Mouse (Mus musculus) natural killer cell, adult 2 months (primary cell): ENCODE measurements around the gene Ubxn6.
"Not testable (repeated sequence)": the region's sequence is repeated elsewhere in the genome, so short reads cannot be mapped to it uniquely, and the experiment has no call there.

Experiments
- DNase-seq, 2 experiments: peaks; one replicate each; pipeline ENCODE4 v3.0.0; 2022; ENCODE audit warnings: low spot score in 2 of 2

Gene Ubxn6

DNA sequence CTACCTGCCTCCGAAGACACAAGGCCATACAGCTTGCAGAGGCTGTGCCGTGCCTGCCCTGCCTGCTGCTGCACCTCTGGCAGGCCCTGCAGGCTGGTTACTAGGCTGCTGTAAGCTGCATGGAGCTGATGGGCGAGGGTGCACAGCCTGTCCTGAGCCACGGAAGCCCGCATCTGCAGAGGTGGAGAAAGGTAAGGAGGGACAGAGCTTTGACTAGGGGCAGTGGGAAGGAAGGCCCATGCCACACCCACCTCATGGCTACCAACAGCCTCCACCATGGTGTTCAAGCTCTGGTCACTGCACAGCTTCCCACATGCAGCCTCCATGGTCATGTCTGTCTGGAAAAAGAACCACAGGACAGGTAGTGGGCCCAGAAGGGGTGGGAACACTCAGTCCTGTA, 27.3 kb upstream of the Ubxn6 start:
- no peak for DNase-seq

DNA sequence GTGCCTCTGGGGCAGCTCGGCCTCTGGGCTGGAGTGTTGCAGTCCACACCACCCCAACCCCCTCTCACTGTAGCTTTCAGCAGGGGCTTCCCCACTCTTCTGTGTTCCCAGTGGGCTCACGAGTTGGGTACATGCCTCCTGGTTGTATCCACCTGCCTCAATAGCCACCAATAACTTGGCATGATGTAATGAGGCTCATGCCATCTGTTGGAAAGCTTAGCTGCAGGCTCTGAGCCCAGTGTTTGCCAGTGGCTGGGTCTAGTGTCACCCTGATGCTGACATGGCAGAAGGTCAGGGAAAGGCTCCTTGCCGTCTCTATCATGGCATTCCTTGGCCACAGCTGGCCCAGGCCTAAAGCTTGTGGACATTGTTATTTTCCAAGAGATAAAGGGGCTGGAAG, 26.0 kb upstream of the Ubxn6 start:
- no peak for DNase-seq

- DNase-seq = no peak
These were observed 24.1 kb upstream of the Ubxn6 start for GRCm38 (mm10) chr17:56098711-56099572.

- DNase-seq = no peak
These were observed 23.4 kb upstream of the Ubxn6 start for GRCm38 (mm10) chr17:56098180-56098579.

DNA sequence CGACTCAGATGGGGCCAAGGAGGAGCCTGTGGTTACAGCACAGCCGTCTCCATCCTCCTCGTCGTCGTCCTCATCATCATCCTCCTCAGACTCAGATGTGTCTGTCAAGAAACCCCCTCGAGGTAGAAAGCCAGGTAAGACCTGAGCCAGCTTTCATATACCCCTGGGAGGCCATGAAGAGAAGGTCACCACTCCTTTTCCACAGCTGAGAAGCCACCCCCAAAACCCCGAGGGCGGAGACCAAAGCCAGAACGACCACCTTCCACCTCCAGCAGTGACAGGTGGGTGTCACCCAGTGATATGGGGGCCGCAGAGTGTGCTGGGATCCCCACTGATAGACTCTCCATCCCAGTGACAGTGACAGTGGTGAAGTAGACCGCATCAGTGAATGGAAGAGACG, 22.1 kb upstream of the Ubxn6 start:
- no peak for DNase-seq

GRCm38 (mm10) chr17:56092794-56093193, 18.0 kb upstream of the Ubxn6 start:
- no peak for DNase-seq

DNA sequence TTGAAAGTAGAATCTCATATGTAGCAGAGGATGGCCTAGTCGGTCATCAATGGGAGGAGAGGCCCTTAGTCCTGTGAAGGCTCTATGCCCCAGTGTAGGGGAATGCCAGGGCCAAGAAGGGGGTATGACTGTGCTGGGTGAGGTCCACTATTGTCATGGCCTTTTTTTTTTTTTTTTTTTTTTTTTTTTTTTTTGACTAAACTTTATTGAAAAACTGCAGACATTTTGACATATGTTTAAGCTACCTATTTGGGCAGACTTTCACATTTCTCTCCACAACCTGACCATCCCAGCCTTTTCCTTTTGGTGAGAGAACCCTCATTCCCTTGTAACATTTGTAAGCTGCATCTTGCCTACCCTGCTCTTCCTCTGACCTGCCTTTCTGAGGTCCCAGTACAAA, 17.5 kb upstream of the Ubxn6 start:
- DNase-seq = no peak

DNA sequence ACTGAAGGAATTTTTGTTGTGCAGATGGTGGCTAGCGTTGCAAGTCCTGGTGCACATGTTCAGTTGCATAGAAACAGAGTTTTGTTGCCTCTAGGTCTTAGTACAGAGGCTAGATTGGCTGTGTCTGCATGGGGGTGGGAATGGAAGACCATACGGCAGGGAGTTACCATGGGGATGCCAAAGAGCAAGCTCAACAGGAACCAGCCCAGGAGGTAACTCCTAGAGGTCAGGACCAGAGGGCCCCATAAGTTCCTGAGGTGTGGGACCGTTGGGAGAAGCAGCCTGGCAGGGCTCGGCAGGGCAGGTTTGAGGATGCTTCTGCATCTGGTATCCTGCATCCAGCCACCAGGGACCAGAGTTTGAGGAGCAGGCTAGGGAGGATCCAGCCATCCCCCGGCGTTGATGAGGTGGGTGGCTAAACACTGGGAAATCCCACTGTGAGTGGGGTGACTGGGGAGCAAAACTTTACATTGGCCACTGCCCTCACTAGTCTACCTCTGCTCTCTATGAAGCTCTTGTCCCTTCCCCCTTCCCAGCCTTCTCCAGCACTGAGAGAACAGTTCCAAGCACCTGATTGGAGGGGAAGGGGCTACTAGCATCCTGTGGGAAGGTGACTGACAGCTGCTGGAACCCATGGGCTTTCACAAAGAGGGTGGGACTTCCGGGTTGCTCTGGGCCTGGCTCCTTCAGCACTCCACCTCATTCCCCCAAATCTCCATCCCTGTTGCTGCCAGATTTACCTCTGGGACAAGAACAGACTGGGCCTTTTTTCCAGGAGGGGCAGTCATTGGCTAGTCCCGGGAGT, 6.2 kb upstream of the Ubxn6 start:
- DNase-seq = no peak

- no peak for DNase-seq
These were observed 5.1 kb upstream of the Ubxn6 start for GRCm38 (mm10) chr17:56079921-56080320.

GRCm38 (mm10) chr17:56078880-56079795, 4.3 kb upstream of the Ubxn6 start, which contains the start of gene Hdgfl2:
Hdgfl2 (plus strand) TSS chr17:56079634.
- DNase-seq = peak; percentile 100

DNA sequence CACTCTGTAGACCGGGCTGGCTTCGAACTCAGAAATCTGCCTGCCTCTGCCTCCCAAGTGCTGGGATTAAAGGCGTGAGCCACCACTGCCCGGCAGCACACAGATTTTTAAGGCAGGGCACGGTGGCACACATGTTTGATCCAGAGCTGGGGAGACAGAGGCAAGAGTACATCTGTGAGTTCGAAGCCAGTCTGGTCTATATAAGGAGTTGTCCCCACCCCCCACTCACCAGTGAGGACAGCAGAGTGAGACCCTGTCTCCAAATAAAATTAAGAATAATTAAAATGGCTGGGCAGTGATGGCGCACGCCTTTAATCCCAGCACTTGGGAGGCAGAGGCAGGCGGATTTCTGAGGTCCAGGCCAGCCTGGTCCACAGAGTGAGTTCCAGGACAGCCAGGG, 3.5 kb upstream of the Ubxn6 start:
- not testable (repeated sequence) for DNase-seq

DNA sequence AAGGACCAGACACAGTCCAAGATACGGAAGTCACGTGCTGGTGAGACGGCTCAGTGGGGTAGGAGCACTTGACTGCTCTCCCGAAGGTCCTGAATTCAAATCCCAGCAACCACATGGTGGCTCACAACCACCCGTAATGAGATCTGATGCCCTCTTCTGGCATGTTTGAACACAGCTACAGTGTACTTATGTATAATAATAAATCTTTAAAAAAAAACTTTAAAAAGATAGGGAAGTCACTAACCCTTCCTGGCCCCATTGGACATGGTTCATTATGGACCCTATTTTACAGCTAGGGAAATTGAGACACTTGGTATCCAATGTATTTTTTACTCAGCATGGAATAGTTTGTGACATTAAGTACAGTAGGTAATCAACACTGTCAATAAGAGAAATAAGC, 2.7 kb upstream of the Ubxn6 start:
- no peak for DNase-seq

- DNase-seq = peak; percentile 91 to 94
These were observed 566 bp downstream of the Ubxn6 start for GRCm38 (mm10) chr17:56074097-56074826.

DNA sequence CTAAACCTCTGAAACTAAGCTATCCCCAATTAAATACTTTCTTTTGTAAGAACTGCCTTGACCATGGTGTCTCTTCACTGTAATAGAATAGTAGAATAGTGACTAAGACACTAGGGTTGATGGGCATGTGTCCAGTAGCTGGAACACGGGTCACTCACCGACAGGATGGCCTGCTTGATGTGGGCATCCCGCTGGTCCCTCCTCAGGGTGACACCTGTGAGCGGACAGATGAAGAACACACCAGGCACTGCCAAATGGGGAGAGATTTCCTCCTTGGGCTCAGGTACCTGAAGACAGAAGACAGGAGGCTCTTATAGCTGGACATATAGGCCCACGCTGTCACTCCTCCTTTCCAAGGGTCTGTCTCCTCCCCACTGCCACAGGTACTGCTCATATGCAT, 2.6 kb downstream of the Ubxn6 start:
- DNase-seq = no peak

DNA sequence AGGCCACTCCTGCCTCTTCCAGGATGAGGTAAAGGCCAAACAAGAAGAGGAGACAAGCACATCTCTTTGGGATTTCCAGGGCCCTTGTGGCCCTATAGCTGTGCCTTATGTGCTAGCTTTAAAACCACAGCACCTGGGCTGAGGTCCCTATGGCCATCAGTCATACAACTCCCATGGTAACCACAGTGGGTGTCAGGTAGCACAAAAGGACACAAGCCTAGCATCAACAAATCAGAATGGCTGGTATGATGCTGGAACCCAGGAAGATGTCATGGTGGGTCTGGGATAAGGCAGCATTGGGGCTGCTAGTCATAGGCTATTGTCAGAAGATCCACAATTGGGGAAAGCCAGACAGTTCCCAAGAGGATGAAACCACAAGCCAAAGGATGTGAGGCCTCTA, 3.7 kb downstream of the Ubxn6 start:
- DNase-seq = no peak

- no peak for DNase-seq
These were observed 5.8 kb downstream of the Ubxn6 start for GRCm38 (mm10) chr17:56069066-56069465.

GRCm38 (mm10) chr17:56066451-56066850, 8.4 kb downstream of the Ubxn6 start:
- DNase-seq = no peak

DNA sequence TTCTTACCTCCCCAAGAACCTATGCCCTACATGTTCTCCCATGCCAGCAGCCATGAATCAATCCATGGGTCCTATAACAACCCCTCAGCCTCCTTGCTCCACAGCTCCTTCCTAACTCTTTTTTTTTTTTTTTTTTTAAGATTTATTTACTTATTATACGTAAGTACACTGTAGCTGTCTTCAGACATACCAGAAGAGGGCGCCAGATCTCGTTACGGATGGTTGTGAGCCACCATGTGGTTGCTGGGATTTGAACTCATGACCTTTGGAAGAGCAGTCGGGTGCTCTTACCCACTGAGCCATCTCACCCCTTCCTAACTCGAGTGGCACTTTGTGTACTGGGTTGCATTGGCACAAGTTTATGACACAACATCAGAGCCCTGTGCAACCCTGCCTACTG, 9.1 kb downstream of the Ubxn6 start:
- not testable (repeated sequence) for DNase-seq

DNA sequence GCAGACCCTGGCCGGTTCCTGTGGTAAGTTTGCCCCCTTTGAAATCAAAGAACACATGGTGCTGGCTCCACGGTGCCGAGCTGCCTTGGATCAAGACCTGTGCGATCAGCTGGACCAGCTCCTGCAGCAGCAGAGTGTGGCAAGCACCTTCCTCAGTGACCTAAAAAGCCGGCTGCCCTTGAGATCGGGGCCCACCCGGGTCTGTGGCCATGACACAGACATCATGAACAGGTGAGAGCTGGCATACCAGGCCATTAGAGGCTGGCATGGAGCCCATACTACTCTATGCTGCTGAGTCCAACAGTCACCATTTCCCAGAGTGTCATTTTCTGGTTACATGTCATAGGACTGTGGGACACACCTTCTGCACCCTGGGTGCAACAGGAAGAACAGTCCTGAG, 12.7 kb downstream of the Ubxn6 start:
- no peak for DNase-seq

GRCm38 (mm10) chr17:56057381-56058120, 17.3 kb downstream of the Ubxn6 start:
- DNase-seq = no peak
